Mouse (Mus musculus) fat pad, adult 2 months (tissue): Measurements from ENCODE around the gene Anapc16.
A peak's percentile ranks its signal among the peaks of the same experiment; 100 is the strongest.

Experiments
- DNase-seq: peaks from one replicate; pipeline ENCODE4 v3.0.0-alpha.2; 2011; ENCODE audit warnings: low read depth, low spot score; ENCODE audit errors: extremely low read depth

The Anapc16 gene

GRCm38 (mm10) chr10:60002673-60003212 is at the start of gene Anapc16, which contains the start of gene Ascc1:
Gene Anapc16, minus strand, starts transcription at chr10:60003135.
Gene Ascc1, plus strand, starts transcription at chr10:60002805.
- peak; percentile 45 for DNase-seq

- no peak for DNase-seq
Measured at GRCm38 (mm10) chr10:60050581-60050980, 47.6 kb upstream of the Anapc16 start.

GRCm38 (mm10) chr10:60046696-60047095 is 43.8 kb upstream of the Anapc16 start:
- DNase-seq = no peak

GRCm38 (mm10) chr10:60042350-60042922 is 39.5 kb upstream of the Anapc16 start:
- no peak for DNase-seq

- DNase-seq = no peak
Measured at GRCm38 (mm10) chr10:60035744-60036143, 32.8 kb upstream of the Anapc16 start.

- DNase-seq = no peak
Measured at GRCm38 (mm10) chr10:60034621-60035020, 31.7 kb upstream of the Anapc16 start.

GRCm38 (mm10) chr10:60033064-60033463 is 30.1 kb upstream of the Anapc16 start:
- DNase-seq = no peak

- DNase-seq = no peak
Measured at GRCm38 (mm10) chr10:60032622-60033021, 29.7 kb upstream of the Anapc16 start.

GRCm38 (mm10) chr10:60031985-60032384 is 29.1 kb upstream of the Anapc16 start:
- no peak for DNase-seq

- no peak for DNase-seq
Measured at GRCm38 (mm10) chr10:60031562-60031961, 28.6 kb upstream of the Anapc16 start.

- DNase-seq = no peak
Measured at GRCm38 (mm10) chr10:60029387-60029786, 26.5 kb upstream of the Anapc16 start.

- no peak for DNase-seq
Measured at GRCm38 (mm10) chr10:60028979-60029378, 26.0 kb upstream of the Anapc16 start.

GRCm38 (mm10) chr10:60028181-60028580 is 25.2 kb upstream of the Anapc16 start:
- no peak for DNase-seq

GRCm38 (mm10) chr10:60027619-60028084 is 24.7 kb upstream of the Anapc16 start:
- no peak for DNase-seq

GRCm38 (mm10) chr10:60026759-60027395 is 23.9 kb upstream of the Anapc16 start:
- no peak for DNase-seq

GRCm38 (mm10) chr10:60023751-60024150 is 20.8 kb upstream of the Anapc16 start:
- no peak for DNase-seq

- DNase-seq = no peak
Measured at GRCm38 (mm10) chr10:60019299-60019698, 16.4 kb upstream of the Anapc16 start.

- no peak for DNase-seq
Measured at GRCm38 (mm10) chr10:60016223-60016622, 13.3 kb upstream of the Anapc16 start.

GRCm38 (mm10) chr10:60009115-60009514 is 6.2 kb upstream of the Anapc16 start:
- DNase-seq = no peak

- no peak for DNase-seq
Measured at GRCm38 (mm10) chr10:60005264-60005663, 2.3 kb upstream of the Anapc16 start.

- DNase-seq = no peak
Measured at GRCm38 (mm10) chr10:60003847-60004246, 912 bp upstream of the Anapc16 start.

- DNase-seq = no peak
Measured at GRCm38 (mm10) chr10:60003213-60003752, 348 bp upstream of the Anapc16 start.
